Mouse (Mus musculus) liver, embryonic 14.5 days (tissue): ENCODE data around the gene Rbm19. TPM values are rescaled to one million over a fixed set of nuclear protein-coding genes. Genes with fewer than 3 reads are reported as not detected.

Experiments used
- ATAC-seq: fragments of 200-750 bp; cut with Nextera tagmentation; 2 replicates; pipeline ENCODE4 v1.8.0; 2017; ENCODE audit warnings: moderate number of reproducible peaks, mild to moderate bottlenecking, moderate library complexity; ENCODE audit not compliant: insufficient read depth
- DNase-seq, 3 experiments: peaks; one replicate each; pipeline ENCODE4 v3.0.0-alpha.2; 2012 to 2013; ENCODE audit warnings: low read depth in 3 of 3, low spot score in 3 of 3
- H3K27ac ChIP-seq: fragments of 300-500 bp; sonication (generic); 2 replicates; pipeline ENCODE4 v1.5.1; 2014; ENCODE audit warnings: moderate library complexity, mild to moderate bottlenecking, control low read depth, inconsistent platforms
- H3K27me3 ChIP-seq: fragments of 300-500 bp; sonication (generic); 2 replicates; pipeline ENCODE4 v1.6.1; 2014; ENCODE audit warnings: mild to moderate bottlenecking, low read length, moderate library complexity; ENCODE audit not compliant: control insufficient read depth, insufficient read depth
- H3K36me3 ChIP-seq: fragments of 300-500 bp; sonication (generic); replicated peaks from 2 replicates; pipeline ENCODE4 v1.6.1; 2014; ENCODE audit warnings: low read depth; ENCODE audit not compliant: control insufficient read depth, insufficient read depth
- H3K4me1 ChIP-seq, 2 experiments: fragments of 200-500 bp in 1 of 2; fragments of 300-500 bp in 1 of 2; sonication (generic) in 1 of 2; replicated peaks; 2 replicates each; pipeline ENCODE4 v1.6.1; 2012 to 2014; ENCODE audit warnings: antibody characterized with exemption in 1 of 2, inconsistent platforms in 1 of 2, low read length in 1 of 2; ENCODE audit not compliant: control insufficient read depth in 2 of 2, insufficient read depth in 2 of 2
- H3K4me2 ChIP-seq: fragments of 300-500 bp; sonication (generic); 2 replicates; pipeline ENCODE4 v1.6.1; 2014; ENCODE audit warnings: low read depth, mild to moderate bottlenecking, control low read depth, moderate library complexity
- H3K4me3 ChIP-seq, 2 experiments: fragments of 200-500 bp in 1 of 2; fragments of 300-500 bp in 1 of 2; sonication (generic) in 1 of 2; 2 replicates each; pipeline ENCODE4 v1.5.1; 2012 to 2014; ENCODE audit warnings: low read depth in 2 of 2, low read length in 2 of 2, mild to moderate bottlenecking in 2 of 2, control low read depth in 1 of 2, inconsistent platforms in 1 of 2, moderate library complexity in 1 of 2; ENCODE audit not compliant: insufficient read depth in 1 of 2
- H3K9ac ChIP-seq: fragments of 300-500 bp; sonication (generic); replicated peaks from 2 replicates; pipeline ENCODE4 v1.6.1; 2014; ENCODE audit warnings: mild to moderate bottlenecking, control low read depth, moderate library complexity
- H3K9me3 ChIP-seq: fragments of 300-500 bp; sonication (generic); 2 replicates; pipeline ENCODE4 v1.6.1; 2016; ENCODE audit warnings: low read length, mixed read lengths; ENCODE audit not compliant: control insufficient read depth
- CTCF ChIP-seq: IDR thresholded peaks from 2 replicates; pipeline ENCODE4 v1.5.1; 2016; ENCODE audit warnings: antibody characterized with exemption, low read depth, control low read depth
- EP300 ChIP-seq: IDR thresholded peaks from 2 replicates; pipeline ENCODE4 v1.6.1; 2016; ENCODE audit warnings: antibody characterized with exemption, low read depth
- WGBS: fragments of 180-500 bp; shearing (Covaris S2); extraction: QIAGEN DNeasy Blood & Tissue Kit; methylation state at CpG from one replicate; pipeline ENCODE4 v1.1.7; 2014; ENCODE audit not compliant: insufficient replicate concordance; 5-methylcytosine and 5-hydroxymethylcytosine counted together
- polyA plus RNA-seq, 2 experiments: library from polyadenylated mRNA; depleted of rRNA in 1 of 2; stranded (reverse) in 1 of 2; unstranded in 1 of 2; fragments of >200 nt; fragmentation: Nextera tagmentation in 1 of 2; extraction: Ambion mirVana in 1 of 2; gene quantifications; 2 replicates each; pipeline versions ENCODE4 v1.2.1 to v1.2.3; 2012 to 2014

Gene Rbm19
- polyA plus RNA-seq, 2 experiments: 6.8 to 11.1 TPM

DNA sequence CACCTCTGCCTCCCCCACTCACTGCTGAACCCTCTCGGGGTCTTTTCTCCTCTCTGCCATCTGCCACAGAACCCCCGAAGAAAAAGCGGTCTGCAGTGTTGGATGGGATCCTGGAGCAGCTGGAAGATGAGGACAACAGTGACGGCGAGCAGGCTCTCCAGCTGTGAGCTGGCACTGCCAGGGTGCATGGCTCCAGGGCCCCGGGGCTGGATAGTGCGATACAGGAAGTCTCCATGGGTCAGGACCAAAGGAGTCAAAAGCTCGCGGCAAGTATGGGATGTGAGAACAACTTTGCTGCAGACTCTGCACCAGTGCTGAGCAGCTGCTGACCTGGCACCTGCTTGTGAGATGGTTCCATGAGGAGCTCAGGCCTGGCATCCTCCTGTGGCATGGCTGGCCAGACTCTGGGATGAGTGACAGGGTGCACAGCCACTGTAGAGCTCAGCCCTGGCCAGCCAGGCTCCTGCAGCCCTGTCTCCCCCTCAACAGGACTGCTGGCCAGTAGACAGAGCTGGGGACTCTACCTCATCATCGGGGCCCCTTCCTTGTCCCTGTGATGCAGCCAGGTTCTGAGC lies 81.6 kb downstream of the Rbm19 start:
- Histone ChIP-seq H3K27ac (no peak overlapping the region), H3K9me3 (no peaks in the 10 kb centered on the region), H3K4me1 (no peaks in the 10 kb centered on the region), H3K27me3 (no peaks in the 10 kb centered on the region), H3K36me3 (peaks cover 7% of the 10 kb centered on the region), H3K4me3 (no peak overlapping the region), H3K4me2 (no peak overlapping the region), H3K9ac (no peak overlapping the region)
- ATAC-seq: no peak
- WGBS: 85% methylated on average over 10 of the region's 10 CpGs
- DNase-seq: no peak
- TF ChIP-seq EP300 (no peak), CTCF (no peak)

DNA sequence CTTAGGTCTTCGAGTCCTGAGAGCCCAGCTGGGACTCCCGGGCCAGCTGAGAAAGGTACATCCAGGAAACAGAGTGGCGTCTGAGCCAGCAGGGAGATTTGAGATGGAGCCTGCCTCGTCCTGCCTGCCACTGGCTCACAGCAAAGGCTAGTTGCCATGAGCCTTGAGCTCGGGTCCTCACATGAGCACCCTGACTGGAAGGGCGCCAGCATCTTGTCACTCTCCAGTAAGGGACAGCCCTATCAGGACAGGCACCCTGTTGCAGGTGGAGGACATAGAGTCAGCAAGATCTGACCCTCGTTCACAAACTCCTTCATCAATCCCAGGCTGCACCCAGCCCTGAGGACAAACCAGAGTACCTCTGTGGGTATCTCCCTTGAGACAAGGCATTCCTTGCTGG lies 83.6 kb downstream of the Rbm19 start:
- Histone ChIP-seq H3K9ac (no peak overlapping the region), H3K4me2 (no peak overlapping the region), H3K4me3 (no peak overlapping the region), H3K9me3 (no peaks in the 10 kb centered on the region), H3K27me3 (no peaks in the 10 kb centered on the region), H3K36me3 (peaks cover 7% of the 10 kb centered on the region), H3K4me1 (no peaks in the 10 kb centered on the region), H3K27ac (no peak overlapping the region)
- 77% methylated on average over 7 of the region's 7 CpGs for WGBS
- TF ChIP-seq CTCF (no peak), EP300 (no peak)
- ATAC-seq (no peak), DNase-seq (no peak)

DNA sequence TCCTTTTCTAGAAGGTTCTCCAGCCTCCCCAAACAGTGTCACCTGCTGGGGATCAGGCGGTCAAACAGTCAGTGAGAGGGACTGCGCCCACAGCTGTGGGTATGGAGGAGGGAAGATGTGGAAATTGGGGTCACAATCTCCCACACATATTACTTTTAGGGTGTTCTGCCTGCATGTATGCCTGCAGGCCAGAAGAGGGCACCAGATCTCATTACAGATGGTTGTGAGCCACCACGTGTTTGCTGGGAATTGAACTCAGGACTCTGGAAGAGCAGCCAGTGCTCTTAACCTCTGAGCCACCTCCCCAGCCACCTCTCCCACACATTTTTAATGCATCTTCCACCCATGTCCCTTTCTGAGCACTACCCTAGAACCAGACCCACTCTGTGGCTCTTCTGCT lies 88.1 kb downstream of the Rbm19 start:
- Histone ChIP-seq H3K9ac (no peak overlapping the region), H3K36me3 (peaks cover 4% of the 10 kb centered on the region), H3K27ac (no peak overlapping the region), H3K27me3 (no peaks in the 10 kb centered on the region), H3K9me3 (no peaks in the 10 kb centered on the region), H3K4me2 (no peak overlapping the region), H3K4me3 (no peak overlapping the region), H3K4me1 (no peaks in the 10 kb centered on the region)
- no peak for ATAC-seq
- TF ChIP-seq CTCF (peak; percentile 51), EP300 (no peak)
- no peak for DNase-seq
- WGBS: 61% methylated on average over 3 of the region's 3 CpGs

DNA sequence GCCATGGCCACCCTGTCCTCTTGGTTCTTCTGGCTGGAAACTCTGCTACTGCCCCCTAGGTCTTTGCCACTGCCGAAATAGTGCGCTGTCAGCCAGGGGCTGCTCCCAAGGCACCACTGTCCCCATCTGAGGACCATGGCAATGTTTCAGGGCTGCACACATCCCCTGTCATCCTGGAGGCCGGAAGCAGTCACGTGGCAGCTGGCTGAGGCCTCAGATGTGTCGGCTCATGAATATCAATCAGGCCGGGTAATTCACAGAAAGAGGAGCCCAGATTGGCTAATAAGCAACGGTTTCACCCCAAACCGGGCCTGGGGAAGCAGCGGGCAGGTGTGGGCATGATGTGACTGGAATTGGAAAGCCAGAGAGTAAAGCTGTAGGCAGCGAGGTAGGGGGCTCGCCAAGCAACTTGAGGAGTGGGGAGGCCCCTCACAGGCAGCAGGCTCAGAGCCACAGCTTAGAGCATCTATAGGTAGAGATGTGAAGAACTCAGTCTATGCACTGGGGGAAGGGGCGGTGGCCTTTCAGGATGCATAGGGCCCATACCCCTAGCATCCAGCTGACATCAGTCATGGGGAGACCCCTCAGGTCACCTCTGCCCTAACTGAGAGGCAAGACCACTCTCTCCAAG lies 90.2 kb downstream of the Rbm19 start:
- 52% methylated on average over 12 of the region's 12 CpGs for WGBS
- H3K27me3 ChIP-seq: peaks cover 3% of the 10 kb centered on the region

DNA sequence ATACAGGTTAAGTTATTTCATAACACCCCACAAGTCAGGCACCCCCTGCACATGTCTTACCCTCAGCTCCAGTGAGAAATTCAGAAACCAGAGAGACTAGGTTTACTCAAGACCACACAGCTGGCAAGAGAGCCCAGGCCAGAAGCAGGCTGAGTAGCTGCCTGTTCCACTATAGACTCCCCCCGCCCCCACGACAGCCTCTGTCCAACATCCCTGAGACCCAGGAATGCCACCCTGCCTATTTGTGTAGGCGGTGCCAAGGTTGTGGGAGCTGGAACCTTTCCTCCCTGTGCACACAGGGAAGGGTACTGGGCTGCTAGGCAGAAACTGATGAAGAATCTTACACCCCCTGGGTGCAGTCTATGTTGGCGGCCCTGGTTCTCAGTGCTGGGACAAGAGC lies 91.2 kb downstream of the Rbm19 start:
- DNase-seq: no peak
- H3K9me3 ChIP-seq: no peaks in the 10 kb centered on the region
- no peaks in the 10 kb centered on the region for H3K36me3 ChIP-seq
- H3K4me1 ChIP-seq: no peaks in the 10 kb centered on the region
- H3K4me2 ChIP-seq: no peak overlapping the region
- H3K27me3 ChIP-seq: peaks cover 3% of the 10 kb centered on the region
- H3K4me3 ChIP-seq: no peak overlapping the region
- H3K9ac ChIP-seq: no peak overlapping the region
- TF ChIP-seq EP300 (no peak), CTCF (no peak)
- no peak overlapping the region for H3K27ac ChIP-seq
- WGBS: 50% methylated on average over 4 of the region's 4 CpGs
- ATAC-seq: no peak

More for the DNA sequence above, 90.2 kb downstream of the Rbm19 start:
- H3K9ac ChIP-seq: no peak overlapping the region
- H3K4me3 ChIP-seq: no peak overlapping the region
- no peak overlapping the region for H3K4me2 ChIP-seq
- no peak overlapping the region for H3K27ac ChIP-seq
- no peaks in the 10 kb centered on the region for H3K36me3 ChIP-seq
- no peaks in the 10 kb centered on the region for H3K4me1 ChIP-seq
- no peaks in the 10 kb centered on the region for H3K9me3 ChIP-seq
- no peak for ATAC-seq
- DNase-seq: no peak
- TF ChIP-seq CTCF (no peak), EP300 (no peak)
